Mouse (Mus musculus): ENCODE measurements around the gene Arhgap35.

Arhgap35 gene

DNA sequence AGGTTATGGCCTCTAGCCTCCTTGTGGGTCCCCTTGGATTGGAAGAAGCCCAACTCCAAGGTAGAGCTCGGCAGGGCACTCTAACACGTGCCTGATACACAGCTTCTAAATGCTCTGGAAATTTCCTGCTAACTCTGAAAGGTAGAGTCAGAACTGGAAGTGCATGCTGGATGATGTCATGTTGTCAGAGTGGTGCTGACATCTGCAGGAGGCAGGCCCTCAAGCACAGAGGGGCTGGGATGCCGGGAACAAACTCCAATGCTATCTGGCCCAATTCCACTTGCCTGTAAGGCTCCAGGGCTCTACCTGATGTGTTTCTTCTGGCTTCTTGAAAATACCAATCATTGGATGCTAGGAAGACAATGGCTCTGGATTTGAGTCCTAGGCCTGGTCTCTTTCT is 89.3 kb downstream of the Arhgap35 start:
- in situ Hi-C loops (cut with MboI, MseI) = no loop called here

DNA sequence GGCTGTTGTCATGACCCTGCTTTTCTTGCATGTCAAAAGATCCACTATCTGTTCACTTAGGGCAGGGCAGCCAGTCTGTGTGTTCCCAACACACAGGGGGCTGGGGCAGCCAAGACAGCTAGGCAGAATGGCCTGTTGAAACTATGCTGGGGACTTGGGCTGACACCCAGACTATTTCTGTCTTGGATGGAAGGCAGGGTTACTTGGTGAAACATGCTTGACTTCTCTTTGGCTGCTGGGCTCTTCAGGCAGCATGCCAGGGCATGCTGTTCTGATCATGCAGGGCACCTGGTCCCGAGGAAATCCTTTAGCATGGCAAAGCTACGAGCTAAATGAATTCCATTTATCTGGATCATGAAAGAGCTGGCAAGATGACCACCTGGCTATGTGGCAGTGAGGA is 90.5 kb downstream of the Arhgap35 start:
- in situ Hi-C loops (cut with MboI, MseI) = no loop called here

DNA sequence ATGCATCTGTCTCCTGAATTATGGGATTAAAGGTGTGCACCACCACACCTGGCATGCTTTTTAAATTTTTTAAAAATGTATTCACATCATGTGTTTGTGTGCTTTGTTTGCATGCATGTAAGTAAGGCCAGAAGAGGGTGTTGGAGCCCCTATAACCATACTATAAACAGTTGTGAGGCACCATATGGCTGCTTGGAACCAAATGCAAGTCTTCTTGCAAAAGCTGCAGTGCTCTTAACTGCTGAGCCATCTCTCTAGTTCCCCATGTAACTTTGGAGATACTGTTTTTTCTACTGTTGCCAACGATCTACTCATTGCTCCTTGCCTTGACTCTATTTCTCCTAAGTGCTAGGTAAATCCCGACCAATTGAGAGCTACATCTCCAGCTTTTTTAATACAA is 95.5 kb downstream of the Arhgap35 start:
- in situ Hi-C loops (cut with MboI, MseI) = no loop called here

DNA sequence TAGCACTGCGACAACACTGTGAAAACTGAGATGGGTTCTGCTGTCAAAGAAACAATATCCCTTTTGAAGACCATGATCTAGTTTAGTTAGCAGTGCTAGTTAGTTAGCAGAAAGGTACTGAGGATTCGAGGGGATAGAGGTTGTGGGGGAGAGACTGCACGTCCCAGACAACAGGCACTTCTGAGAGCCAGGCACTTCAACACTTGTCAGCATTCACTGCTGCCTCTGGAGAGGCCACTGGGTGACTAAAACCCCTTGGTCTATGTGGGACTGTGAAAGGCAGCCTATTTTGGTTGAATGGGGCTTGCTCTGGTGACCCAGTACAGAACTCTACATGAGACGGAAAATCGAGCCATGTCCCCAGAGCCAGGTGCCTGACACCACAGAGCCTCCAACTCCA is 97.6 kb downstream of the Arhgap35 start:
- in situ Hi-C loops (cut with MboI, MseI) = no loop called here

DNA sequence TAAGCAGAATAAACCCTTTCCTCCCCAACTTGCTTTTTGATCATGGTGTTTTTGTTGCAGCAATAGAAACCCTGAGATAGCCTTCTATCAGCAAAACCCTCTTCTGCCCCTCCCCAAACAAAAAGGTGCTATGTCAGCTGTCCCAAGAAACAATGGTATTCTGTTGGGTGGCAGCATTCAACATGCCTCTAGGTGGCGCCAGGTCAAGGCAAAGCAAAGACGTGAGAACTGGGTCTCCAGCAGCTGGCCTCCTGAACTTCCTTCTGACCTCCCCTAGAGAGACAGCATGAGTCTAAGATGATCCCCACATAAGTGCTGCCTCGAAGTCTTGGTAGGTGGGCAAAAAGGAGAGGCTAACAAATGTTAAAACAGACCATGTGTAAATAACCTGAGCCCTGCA is 107.5 kb downstream of the Arhgap35 start:
- in situ Hi-C loops (cut with MboI, MseI) = no loop called here

DNA sequence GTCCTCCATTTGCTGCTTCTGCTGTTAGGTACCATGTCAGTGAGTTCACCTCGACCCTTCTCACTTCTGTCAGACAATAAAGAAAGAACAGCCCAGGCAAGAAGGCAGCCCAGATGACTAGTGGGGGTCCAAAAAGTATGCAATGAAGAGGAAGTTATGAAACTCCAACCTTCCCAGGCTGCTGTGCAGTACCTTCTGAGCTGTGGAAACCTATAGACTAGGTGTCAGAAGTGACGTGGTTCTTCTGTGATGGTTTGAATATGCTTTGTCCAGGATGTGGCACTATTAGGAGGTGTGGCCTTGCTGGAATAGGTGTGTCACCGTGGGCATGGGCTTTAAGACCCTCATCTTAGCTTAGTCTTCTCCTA is 109.6 kb downstream of the Arhgap35 start:
- in situ Hi-C loops (cut with MboI, MseI) = no loop called here

DNA sequence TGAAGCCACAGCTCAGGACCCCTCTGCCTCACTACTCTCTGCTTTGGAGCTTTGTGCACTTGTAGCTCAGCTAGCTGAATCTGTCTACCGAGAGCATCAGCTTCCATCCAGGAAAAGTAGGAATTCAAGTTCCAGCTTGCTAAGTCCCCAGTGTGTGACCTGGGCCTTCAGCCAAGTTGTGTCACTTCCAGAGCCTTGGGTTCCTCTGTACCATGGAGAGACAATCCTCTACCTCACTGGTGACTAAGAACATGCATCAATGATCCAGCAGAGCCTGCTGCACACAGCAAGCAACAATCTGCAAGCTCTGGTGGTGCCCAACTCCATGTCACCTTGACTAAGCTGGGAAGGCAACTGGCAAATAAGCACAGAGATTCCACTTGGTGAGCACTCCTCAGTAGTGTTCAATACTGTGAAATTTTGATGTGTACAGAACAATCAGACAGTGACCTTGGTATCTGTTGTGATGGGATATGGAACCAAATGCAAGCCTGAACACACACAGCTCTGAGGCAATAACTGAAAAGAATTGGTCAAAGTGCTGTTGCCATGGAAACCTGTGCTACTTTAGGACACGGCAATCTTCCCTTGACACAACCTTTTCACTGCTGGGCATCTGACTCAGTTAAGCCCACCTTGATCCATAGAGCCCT is 110.1 kb downstream of the Arhgap35 start:
- in situ Hi-C loops (cut with MboI, MseI) = loop anchor here (5.0 kb wide), 1 partner anchor 98 kb away; no protein-coding TSS in a partner anchor

DNA sequence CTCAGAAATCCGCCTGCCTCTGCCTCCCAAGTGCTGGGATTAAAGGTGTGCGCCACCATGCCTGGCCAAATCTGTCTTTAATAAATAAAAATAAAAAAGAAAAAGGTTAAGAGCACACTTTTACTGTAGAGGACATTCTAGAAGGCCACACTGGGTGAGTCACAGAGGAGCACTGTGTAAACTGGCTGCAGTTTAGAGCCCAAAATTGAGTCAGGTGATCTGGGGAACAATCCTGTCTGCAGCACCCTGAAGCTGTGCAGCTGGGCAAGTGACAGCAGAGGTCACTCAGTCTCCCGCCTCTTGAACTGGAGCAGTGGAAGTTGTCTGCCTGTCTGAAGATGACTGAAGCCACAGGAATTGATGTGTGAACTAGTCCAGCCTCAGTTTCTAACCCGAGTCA is 113.2 kb downstream of the Arhgap35 start:
- in situ Hi-C loops (cut with MboI, MseI) = loop anchor here (5.0 kb wide), 1 partner anchor 101 kb away; no protein-coding TSS in a partner anchor

DNA sequence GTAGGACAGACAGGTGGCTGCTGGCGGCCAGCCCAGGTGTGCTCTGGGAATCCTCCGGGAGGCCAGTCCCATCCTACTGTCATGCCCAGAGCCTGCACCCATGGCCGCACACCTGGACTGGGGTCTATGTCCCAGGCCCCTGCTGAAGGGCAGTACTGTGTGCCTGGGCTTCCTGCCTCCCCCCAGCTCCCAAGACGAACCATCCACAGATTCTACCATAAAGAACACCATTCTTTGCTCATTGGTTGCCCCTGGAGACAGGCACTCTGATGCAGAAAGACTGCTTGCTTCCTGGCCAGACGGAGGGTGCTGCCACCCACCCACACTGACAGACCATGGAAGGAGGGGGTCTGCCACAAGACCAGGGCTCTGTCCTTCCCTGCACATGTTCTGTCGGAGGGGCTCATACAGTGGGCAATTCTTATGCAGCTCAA is 115.1 kb downstream of the Arhgap35 start:
- in situ Hi-C loops (cut with MboI, MseI) = loop anchor here (5.0 kb wide), 1 partner anchor 103 kb away; no protein-coding TSS in a partner anchor

DNA sequence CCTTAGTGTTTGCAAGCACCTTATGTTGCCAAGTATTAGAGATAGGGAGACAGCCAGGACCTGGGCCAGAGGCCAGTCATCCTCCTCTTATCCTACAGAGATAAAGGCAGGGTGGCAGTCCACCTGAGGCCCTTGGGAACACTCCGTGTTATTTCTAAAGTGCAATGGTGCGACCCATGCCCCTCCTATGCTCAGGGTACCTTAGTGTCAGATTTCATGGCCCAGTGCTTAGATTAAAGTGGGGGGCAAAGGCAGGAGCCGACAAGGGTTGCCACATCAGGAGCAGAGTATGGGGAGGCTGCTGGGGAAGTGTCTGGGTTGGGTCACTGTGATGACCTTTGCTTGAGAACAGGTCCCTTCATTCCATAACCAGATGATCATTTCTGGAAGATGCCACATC is 118.5 kb downstream of the Arhgap35 start:
- in situ Hi-C loops (cut with MboI, MseI) = no loop called here

DNA sequence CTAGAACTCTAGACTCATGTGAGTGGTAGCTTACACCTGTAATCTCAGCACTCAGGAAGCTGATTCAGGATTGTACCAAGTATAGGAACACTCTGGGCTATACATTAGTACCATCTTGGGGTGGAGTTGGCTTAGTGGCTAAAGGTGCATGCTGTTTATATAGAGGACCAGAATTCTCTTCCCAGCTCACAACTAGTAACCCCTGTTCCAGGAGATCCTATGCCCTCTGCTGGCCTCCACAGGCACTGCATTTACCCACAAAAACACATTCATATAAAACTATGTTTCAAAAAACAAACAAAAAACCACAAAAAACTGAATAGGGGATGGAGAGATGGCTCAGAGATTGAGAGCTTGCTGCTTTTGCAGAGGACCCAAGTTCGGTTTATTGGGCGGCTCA is 121.4 kb downstream of the Arhgap35 start:
- in situ Hi-C loops (cut with MboI, MseI) = no loop called here

DNA sequence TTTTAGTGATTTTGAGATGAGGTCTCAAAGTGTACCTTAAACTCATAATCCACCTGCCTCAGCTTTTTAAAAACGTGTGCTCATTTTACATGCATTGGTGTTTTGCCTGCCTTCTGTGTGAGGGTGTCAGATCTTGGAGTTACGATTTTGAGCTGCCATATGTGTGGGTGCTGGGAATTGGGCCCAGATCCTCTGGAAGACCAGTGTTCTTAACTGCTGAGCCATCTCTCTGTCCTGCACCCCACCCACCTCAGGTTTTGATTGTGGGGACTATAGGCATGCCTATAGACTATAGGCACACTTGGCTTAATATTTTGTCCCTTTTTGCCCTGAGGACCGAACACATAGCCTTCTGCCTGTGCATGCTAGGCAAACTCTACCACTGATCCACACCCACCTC is 122.6 kb downstream of the Arhgap35 start:
- in situ Hi-C loops (cut with MboI, MseI) = no loop called here

DNA sequence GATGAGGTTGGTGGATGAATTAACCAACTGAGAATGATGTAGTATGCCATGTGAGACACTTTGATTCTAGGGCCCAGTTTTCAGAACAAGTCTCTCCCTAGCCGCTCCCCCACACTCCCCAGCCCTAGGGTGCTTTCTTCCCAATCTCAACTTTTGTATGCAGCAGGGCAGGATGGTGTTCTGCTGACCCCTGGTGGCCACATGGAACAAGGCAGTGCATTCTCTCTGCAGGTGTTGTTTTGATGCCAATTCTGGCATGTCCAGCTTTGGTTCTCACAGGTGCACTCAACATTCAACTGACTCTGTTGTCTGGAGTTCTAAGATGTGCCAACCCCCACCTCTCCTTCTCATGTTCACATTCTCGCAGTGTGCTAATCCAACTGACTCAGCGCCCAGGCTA is 123.0 kb downstream of the Arhgap35 start:
- in situ Hi-C loops (cut with MboI, MseI) = no loop called here

DNA sequence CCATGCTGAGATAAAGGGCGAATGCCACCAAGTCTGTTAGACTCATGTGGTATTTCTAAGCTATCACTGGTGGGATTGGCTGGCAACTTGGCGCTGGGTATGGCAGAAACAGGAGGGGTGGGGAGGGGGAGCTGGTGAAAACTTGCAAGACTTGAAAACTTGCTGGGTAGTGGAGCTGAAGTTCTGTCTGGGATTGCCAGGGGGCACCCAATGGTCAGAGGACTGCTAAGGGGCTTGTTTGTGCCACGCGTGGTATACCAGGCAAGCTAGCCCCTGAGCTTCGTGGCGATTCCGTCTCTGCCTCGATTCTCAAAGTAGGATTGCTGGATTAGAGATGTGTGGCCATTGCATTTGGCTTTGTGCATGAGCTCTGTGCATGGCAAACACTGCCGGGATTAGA is 124.8 kb downstream of the Arhgap35 start:
- in situ Hi-C loops (cut with MboI, MseI) = no loop called here

DNA sequence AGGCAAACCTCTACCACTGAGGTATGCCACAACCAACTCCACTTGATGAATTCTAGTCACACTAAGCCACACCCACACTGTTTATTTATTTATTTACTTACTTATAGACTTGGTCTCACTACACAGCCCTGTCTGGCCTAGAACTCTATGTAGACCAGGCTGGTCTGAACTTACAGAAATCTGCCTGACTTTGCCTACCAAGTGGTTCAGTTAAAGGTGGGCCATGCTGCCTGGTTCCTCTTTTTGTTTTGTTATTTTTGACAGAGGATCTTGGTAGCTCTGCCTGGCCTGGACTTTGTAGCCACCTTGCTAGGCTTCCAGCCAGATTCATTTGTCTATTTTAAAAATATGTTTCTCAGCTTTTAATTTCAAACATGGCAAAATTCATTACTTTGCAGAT is 126.0 kb downstream of the Arhgap35 start:
- in situ Hi-C loops (cut with MboI, MseI) = no loop called here

DNA sequence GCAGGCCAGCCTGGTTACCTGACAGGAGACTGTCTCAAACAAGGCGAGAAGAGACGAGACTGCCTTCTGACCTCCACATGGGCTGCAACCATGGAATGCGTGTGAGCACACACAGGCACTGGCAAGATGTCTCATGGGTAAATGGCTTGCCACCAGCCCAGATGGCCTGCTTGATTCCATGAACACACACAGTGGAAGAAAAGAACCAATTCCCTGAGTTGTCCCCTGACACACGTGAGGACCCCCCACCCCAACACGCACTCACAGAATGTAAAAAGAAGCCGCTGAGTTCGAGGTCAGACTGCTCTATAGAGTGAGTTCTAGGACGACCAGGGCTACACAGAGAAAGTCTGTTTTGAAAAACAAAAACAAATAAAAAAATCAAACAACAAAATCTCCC is 137.2 kb downstream of the Arhgap35 start, which contains the start of gene Npas1:
Npas1 (minus strand) TSS at position 101 of the 400 bp plus-strand sequence.
- in situ Hi-C loops (cut with MboI, MseI) = no loop called here

DNA sequence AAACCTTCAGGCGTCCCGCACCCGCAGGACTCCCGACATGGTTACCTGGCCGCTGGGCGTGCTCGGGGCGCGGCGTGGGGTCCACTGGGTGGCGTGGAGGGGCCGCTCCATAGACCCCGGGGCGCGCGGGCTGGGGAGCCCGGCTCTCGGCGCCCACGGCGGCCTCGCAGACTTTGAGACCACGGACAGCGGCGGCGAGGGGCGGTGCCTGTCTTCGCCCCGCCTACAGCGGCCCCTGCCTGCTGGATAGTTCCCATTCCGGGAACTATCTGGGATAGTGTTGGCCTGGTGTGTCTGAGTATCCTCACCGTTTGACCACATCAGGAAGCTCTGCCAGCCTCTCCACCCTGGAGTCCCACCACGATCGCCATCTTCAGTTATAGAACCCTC is 138.2 kb downstream of the Arhgap35 start:
- in situ Hi-C loops (cut with MboI, MseI) = no loop called here

DNA sequence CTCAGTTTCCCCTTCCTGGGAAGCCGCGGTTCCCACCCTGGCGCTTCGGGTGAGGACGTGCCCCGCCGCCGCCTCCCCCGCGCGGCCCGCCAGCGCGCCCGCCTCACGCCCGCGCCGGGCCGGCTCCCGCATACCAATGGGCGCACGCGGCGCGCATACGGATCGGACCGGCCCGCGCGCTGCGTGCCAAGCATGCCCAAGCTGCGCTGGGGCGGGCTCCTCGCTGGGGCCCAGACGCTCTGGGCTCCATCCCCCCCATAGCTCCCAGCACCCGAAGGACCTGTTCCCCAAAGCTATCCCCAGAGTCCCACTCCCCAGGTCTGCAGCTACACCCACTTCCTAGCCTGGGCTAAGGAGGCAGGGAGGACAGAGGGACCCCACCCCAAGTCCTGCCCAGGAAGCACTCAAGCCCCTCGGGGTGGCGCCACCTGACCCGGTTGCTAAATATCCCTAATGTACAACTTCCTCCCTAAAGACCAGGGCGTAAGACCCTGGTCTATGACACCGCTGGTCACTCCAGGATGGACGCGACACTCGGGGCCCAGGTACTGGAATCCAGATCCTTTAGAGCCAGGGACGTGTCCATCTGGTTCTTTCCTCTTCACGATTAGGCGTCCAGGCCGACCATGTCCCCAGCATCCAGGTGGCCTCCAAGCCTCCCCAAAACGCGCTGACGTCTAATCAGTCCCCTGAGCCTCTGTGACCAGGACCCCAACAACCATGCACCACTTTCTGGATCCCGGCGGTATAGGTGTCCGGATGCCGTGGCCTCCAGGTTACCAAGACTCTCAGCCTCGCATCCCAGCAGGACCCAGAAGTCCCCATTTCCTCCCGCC is 138.8 kb downstream of the Arhgap35 start:
- in situ Hi-C loops (cut with MboI, MseI) = no loop called here

DNA sequence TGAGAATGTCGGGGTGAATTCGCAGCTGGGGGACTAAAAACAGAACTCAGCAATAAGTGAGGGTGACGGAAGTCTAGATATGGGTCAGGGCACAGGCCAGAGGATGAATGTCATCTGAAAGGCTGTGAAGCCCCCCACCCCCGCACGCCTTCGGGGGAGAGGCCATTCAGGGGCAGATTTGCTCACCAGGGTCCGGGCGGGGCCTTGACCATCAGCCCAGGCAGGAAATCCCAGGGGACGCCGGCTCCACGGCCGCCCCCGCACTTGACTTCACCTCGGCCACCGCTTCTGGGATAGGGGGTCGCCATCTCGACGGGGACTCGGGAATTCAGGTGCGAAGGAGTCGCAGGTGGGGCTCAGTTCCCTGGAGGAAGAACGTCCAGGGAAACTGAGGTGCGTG is 139.5 kb downstream of the Arhgap35 start:
- in situ Hi-C loops (cut with MboI, MseI) = no loop called here

DNA sequence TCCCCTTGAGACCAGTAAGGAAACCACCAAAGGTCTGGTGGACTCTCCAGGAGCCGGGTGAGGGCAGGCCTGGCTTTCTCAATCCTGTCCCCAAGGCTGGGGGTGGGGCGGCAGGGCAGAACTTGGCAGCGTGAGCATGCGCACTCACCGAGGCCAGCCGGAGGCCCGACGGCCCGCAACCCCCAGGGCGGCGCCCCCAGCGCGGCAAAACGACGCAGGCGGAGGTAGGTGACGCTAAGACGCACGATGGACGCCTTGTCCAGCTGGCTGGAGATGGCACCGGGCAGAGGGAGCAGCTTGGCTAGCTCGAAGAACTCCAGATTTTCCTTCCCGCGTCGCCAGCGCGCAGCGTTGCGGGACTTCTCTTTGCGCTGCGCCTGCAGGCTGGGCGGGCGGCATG is 140.3 kb downstream of the Arhgap35 start:
- in situ Hi-C loops (cut with MboI, MseI) = no loop called here

DNA sequence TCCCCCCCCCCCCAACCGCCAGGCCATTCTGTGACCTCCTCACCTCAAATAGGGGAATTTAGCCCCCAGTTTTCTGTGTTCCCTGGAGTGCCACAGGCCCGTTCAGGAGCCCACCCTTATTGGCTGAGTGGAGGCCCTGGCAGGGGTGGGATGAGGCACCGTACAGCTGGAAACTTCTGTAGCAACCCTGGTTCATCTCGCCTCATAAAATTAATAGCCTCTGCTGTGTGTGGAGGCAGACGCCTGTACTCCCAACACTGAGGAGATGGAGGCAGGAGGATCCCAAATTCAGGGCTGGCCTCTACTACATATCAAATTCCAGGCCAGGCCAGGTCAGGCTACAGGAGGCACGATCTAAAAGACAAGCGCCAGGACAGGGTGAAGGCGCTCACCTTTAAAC is 140.9 kb downstream of the Arhgap35 start:
- in situ Hi-C loops (cut with MboI, MseI) = no loop called here

DNA sequence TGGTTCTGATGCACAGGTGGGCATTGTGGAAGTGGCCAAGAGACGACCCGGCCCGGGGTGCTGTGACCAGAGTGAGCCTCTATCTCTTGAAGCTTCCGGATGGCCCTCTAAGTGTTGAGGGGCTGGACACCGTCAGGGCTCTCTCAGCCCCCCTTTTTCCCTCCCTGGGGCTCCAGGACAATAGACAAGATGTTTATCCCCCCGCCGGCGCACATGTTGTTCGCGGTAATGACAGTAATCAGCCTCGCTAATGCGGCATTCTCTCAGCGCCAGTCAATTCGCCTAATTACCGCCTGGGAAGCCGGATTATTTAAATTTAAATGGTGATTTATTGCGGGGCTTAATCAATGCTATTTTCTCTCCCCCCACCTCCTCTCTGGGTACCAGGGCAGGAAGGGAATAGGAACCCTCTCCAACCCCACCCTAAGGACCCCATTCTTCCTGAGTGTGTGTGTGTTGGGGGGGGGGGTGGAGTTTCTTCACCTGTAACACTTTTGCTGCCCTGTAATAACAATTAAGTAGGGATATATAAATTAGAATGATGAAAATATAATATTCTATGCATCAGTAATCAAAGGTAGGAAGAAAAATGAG is 142.6 kb downstream of the Arhgap35 start:
- in situ Hi-C loops (cut with MboI, MseI) = no loop called here

DNA sequence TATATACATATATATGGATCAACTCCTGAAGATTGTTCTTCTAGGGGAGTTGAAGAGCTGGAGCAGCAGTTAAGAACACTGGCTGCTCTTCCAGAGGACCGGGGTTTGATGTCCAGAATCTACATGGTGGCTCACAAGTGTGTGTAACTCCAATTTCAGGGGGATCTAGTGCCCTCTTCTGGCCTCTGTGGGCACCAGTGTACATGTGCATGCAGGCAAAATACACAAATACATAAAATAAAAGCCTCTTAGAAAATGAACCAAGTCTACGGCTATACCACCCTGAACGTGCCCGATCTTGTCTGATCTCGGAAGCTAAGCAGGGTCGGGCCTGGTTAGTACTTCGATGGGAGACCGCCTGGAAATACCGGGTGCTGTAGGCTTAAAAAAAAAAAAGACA is 143.2 kb downstream of the Arhgap35 start:
- in situ Hi-C loops (cut with MboI, MseI) = no loop called here
